Mouse (Mus musculus) liver, embryonic 14.5 days (tissue): ENCODE measurements around the gene Prrc2b.

Source experiments
- CTCF ChIP-seq: IDR thresholded peaks from 2 replicates; pipeline ENCODE4 v1.5.1; 2016; ENCODE audit warnings: antibody characterized with exemption, low read depth, control low read depth
- EP300 ChIP-seq: IDR thresholded peaks from 2 replicates; pipeline ENCODE4 v1.6.1; 2016; ENCODE audit warnings: antibody characterized with exemption, low read depth

DNA sequence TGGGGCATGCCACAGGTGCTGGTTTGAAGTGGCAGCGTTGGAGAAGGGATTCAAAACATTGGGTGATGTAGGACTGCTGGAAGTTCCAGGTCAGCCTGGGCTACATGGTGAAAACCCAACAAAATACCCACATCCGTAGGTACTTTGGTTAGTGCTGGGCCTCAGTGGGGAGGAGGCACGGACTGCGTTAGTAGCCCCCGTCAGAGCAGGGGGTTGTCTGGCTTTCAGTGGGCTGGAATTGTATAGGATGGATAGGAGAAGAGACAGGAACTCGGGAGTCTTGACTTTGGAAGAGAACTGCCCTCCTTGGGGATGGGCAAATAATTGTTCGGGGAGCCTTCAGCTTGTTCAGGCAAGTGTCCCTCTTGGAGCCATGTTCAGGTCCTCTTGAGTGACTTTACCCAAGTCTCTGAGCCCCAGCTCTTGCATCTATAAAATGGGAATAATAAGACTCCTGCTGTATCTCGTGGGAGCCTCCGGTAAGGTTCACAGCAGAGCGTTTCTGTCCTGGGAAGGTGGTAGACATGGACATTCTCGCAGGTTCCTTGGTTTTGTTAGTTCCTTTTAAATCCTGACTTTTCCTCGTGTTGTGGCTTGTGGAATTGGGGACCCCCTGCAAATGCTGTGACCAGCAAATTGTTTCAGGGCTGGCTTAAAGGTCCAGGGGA is 1.6 kb downstream of the Prrc2b start:
- TF ChIP-seq CTCF (no peak), EP300 (no peak)
